Mouse (Mus musculus) NIH3T3 (cell line): ENCODE data around the gene Ear1.
"Not testable (repeated sequence)": the region's sequence is repeated elsewhere in the genome, so short reads cannot be mapped to it uniquely, and the experiment has no call there.

Experiments
- DNase-seq: peaks from one replicate; pipeline ENCODE4 v3.0.0-alpha.2; 2012; ENCODE audit warnings: low read depth

The Ear1 gene

DNA sequence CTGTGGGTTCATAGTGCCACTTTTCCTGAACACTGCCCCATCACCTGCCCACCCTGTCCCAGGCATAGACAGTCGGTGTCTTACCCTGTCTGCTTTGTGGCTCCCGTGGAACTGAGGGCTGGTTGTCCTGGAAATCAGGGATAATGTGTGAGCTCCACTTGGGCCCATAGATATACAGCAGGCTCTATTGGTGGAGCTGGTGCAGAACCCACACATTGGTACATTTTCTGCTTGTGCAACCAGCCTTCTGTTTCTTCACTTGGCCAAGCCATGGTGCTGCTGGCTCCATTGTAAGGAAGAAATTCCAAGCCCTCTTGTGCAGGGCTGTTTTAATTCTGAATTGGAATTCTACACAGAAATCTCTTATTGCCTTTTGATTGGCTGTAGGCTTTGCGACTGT is at the start of gene Ear1:
Gene Ear1, minus strand, starts transcription at position 101 of the 400 bp plus-strand sequence.
- not testable (repeated sequence) for DNase-seq

DNA sequence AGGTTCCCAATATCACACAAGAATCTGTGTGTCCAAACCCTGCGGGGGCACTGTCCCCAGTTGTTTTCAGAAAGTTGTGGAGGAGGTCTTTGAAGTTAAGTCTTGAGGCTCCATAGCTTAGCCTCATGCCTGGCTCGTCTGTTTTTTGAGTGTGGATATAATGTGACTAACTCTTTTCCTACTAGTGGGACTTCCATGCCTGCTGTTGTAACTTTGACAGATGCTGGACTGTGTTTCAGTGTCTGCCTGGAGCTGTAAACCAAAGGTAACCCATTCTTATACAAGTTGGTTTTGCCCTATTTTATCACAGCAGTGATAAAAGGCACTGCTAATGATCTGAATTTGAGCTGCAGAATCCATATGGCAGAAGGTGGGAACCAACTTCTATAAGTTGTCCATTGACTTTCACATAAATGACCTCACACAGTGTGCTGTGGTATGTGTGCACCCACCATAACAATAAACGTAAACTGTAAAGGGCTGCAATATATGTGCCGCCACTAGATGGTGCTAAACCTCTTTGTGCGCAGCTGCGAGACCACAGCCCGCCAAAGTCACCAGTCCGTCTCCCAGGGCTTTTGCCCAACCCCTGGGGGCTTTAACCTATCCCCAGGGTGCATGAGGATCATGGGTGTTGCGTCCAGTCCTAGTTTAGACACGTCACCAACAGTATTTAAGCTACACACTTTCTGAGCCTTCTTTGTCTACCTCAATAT is 49.5 kb upstream of the Ear1 start, which contains the start of gene Gm8113:
Gene Gm8113, plus strand, starts transcription at position 703 of the 716 bp plus-strand sequence.
- DNase-seq = not testable (repeated sequence)

DNA sequence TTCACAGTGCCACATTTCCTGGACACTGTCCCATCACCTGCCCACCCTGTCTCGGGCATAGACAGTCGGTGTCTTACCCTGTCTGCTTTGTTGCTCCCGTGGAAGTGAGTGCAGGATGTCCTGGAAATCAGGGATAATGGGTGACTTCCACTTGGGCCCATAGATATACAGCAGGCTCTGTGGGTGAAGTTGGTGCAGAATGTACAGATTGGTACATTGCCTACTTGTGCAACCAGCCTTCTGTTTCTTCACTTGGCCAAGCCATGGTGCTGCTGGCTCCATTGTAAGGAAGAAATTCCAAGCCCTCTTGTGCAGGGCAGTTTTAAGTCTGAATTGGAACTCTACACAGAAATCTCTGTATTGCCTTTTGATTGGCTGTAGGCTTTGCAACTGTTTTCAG is 48.1 kb upstream of the Ear1 start, which contains the start of gene Ear10:
Gene Ear10, minus strand, starts transcription at position 101 of the 400 bp plus-strand sequence.
- DNase-seq = not testable (repeated sequence)

DNA sequence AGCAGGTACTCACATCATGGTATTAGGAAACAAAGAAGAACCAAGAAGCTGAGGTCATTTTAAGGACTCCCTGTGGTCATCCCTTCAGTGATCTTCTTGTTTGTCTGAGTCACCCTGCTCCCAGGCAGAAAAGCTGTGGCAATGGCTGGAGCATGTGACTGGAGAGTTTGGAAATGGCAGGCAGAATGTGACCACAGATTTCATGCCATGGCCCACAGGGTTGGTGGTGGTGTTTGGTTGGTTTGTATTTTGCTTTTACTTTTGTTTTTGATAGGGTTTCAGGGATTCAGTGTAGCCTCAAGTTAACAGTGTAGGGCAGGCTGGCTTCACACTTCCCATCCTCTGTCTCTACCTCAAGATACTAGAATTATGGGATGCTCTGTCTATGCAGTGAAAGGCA is 42.9 kb upstream of the Ear1 start:
- DNase-seq = not testable (repeated sequence)

DNA sequence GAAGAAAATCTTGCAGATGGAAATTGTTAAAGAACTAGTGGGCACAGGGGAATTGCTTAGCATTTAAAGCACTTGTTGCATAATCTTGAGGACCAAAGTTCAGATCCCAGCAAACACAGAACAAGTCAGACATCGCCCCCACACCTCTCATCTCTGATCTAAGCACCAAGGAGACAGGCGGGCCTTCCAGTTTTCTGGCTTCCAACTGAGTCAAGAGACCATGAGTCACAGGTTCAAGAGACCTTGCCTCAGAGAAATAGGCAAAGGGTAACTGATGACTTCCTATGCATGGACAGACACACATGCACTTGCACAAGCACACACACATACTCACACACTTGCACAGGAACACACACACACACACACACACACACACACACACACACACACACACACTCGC is 23.3 kb upstream of the Ear1 start:
- not testable (repeated sequence) for DNase-seq

DNA sequence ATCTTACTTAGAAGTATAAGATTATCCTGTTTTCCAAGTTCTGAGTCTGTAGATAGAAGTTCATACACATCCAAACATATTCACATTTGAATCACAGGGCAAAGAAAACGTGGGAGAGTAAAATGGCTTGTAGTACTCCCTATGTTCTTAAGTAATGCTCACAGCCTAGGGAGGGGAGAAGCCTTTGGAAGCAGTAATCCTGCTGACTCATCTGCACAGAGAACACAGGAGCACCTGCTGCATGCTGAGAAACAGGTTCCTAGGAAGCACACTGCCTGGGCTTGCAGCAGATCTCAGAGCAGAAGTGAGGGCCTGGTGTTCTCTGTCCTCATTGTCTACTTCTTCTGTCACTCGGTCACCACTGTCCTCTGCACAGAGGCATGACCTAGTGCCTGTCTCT is 20.0 kb upstream of the Ear1 start:
- DNase-seq = not testable (repeated sequence)

DNA sequence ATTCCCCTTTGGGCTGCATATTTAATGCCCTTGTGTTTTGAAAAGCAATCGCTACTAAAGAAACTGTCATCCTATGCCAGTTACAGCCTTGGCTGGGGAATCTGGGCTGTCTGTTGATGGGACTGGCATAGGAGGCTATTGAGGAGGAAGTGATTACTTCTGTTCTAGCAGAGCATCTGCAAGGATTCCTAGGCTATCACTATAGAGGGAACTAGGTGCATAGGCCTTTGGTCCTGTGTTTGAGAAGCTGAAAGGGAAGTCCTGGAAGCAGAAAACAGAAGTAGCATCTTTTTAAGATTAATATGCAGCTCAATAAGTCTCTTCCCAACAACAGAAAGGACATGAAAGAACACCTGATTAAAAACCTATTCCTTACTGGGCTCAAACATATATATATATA is 16.0 kb upstream of the Ear1 start:
- not testable (repeated sequence) for DNase-seq

DNA sequence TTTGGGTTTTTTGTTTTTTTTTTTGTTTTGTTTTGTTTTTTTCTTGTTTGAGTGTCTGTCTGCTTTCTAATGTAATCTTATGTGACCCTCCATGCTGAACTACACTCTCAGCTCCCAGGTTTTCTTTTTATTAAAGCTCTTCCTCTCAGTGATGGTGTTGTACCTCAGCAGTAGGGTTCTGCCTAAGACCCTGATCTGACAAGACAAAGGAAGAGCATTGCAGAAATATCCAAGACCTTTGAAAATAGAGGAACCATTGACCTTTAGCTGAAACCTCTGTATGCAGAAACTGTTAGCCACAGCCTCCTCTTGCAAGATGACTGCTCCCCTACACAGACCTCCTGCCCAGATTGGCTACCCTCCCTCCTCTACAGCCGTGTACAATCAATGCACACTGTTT is 10.9 kb upstream of the Ear1 start:
- not testable (repeated sequence) for DNase-seq

- DNase-seq = not testable (repeated sequence)
These were observed 4.7 kb upstream of the Ear1 start for GRCm38 (mm10) chr14:43879966-43880545.

GRCm38 (mm10) chr14:43877789-43878188 is 2.5 kb upstream of the Ear1 start:
- not testable (repeated sequence) for DNase-seq

DNA sequence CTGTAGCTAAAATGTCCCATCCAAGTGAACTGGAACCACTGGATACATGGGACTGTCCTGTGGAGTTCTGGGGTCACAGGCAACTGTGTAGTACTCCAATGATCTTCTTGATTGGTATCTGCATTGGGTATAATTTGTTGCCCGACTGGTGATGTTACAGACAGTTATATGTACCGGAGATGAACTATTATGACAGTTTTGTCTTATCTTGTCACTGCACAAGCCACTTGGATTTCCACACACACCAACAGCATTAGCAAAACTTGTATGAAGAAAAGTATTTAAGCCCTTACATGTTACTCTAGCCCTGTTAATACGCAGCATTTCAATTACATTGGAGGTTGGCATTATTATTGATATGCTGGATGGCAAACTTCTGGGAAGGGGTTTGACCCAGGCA is 455 bp downstream of the Ear1 start:
- not testable (repeated sequence) for DNase-seq

GRCm38 (mm10) chr14:43860522-43860921 is 14.8 kb downstream of the Ear1 start:
- not testable (repeated sequence) for DNase-seq

- DNase-seq = not testable (repeated sequence)
These were observed 15.9 kb downstream of the Ear1 start for GRCm38 (mm10) chr14:43859465-43859864.

DNA sequence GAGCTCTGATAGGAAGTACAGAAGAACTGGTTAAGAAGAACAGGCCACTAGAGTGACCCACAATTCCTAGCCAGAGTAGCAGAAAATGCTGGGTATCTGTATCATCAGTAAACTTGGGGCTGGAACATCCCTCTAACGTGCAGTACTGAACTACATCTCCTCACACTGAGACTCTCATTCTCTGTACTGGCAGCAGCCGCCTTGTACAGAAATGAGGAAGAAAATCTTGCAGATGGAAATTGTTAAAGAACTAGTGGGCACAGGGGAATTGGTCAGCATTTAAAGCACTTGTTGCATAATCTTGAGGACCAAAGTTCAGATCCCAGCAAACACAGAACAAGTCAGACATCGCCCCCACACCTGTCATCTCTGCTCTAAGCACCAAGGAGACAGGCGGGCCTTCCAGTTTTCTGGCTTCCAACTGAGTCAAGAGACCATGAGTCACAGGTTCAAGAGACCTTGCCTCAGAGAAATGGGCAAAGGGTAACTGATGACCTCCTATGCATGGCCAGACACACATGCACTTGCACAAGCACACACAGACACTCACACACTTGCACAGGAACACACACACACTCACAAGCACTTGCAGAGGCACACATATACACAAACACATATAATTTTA is 31.3 kb downstream of the Ear1 start:
- DNase-seq = not testable (repeated sequence)

DNA sequence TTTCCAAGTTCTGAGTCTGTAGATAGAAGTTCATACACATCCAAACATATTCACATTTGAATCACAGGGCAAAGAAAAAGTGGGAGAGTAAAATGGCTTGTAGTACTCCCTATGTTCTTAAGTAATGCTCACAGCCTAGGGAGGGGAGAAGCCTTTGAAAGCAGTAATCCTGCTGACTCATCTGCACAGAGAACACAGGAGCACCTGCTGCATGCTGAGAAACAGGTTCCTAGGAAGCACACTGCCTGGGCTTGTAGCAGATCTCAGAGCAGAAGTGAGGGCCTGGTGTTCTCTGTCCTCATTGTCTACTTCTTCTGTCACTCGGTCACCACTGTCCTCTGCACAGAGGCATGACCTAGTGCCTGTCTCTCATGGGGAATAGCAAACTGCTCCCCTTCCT is 34.3 kb downstream of the Ear1 start:
- DNase-seq = not testable (repeated sequence)

DNA sequence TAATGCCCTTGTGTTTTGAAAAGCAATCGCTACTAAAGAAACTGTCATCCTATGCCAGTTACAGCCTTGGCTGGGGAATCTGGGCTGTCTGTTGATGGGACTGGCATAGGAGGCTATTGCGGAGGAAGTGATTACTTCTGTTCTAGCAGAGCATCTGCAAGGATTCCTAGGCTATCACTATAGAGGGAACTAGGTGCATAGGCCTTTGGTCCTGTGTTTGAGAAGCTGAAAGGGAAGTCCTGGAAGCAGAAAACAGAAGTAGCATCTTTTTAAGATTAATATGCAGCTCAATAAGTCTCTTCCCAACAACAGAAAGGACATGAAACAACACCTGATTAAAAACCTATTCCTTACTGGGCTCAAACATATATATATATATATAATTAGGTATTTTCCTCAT is 40.0 kb downstream of the Ear1 start:
- DNase-seq = not testable (repeated sequence)

DNA sequence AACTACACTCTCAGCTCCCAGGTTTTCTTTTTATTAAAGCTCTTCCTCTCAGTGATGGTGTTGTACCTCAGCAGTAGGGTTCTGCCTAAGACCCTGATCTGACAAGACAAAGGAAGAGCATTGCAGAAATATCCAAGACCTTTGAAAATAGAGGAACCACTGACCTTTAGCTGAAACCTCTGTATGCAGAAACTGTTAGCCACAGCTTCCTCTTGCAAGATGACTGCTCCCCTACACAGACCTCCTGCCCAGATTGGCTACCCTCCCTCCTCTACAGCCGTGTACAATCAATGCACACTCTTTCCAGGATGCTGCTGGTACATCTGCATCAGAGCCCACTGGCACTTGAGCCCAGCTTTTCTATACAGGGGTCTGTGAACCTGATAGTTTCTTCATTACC is 44.9 kb downstream of the Ear1 start:
- not testable (repeated sequence) for DNase-seq

DNA sequence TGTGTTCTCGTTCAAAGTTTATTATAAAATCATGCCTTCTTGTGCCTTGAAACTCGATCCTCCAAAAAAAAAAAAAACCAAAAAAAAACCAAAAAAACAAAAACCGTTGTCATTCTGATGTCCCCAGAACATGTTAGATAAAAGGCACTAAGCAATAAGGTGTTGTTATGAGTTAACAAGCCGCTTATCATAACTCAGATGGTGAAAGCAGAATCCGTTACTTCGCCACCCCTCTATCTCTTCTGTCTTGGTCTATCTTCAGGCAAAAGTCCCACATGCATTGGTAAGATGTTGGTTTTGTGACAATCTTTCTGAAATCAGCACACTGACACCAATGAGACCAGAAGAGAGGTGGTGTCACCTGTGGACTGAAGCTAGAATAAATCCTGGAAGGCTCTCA is 51.1 kb downstream of the Ear1 start:
- DNase-seq = not testable (repeated sequence)

DNA sequence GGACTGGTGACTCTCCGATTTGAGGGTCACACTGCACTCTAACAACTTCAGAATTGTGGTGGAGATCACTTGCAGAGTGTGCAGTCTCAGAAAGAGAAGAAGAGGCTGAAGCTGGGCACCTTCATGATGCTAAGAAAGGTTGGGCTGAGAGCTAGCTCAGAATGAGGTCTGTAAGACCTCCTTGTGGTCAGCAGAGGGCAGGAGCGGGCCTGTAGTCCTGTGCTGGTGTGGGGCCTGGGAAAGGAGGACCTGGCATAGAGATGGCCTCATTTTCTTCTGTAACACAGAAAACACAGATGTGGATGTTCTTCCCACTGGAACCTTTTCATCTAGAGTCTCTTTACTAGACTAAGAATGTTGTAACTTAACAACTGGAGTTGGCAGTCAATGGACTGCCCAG is 53.4 kb downstream of the Ear1 start:
- not testable (repeated sequence) for DNase-seq

DNA sequence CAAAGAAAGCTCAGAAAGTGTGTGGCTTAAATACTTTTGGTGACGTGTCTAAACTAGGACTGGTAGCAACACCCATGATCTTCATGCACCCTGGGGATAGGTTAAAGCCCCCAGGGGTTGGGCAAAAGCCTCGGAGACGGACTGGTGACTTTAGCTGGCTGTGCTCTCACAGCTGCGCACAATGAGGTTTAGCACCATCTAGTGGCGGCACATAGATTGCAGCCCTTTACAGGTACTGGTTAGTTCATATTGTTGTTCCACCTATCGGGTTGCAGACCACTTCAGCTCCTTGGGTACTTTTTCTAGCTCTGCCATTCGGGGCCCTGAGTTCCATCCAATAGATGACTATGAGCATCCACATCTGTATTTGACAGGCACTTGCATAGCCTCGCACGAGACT is 62.9 kb downstream of the Ear1 start:
- DNase-seq = not testable (repeated sequence)

GRCm38 (mm10) chr14:43808142-43808541 is 67.2 kb downstream of the Ear1 start:
- not testable (repeated sequence) for DNase-seq

GRCm38 (mm10) chr14:43804435-43804834 is 70.9 kb downstream of the Ear1 start:
- not testable (repeated sequence) for DNase-seq
